Mouse (Mus musculus): ENCODE measurements at regions not wholly inside any gene's neighbourhood (a gene's known extent, or its start where the extent isn't known, plus 50 kb on each side); places are given as distances from the start of the nearest gene placed in this dataset.
A peak's percentile ranks its signal among the peaks of the same experiment; 100 is the strongest.

DNA sequence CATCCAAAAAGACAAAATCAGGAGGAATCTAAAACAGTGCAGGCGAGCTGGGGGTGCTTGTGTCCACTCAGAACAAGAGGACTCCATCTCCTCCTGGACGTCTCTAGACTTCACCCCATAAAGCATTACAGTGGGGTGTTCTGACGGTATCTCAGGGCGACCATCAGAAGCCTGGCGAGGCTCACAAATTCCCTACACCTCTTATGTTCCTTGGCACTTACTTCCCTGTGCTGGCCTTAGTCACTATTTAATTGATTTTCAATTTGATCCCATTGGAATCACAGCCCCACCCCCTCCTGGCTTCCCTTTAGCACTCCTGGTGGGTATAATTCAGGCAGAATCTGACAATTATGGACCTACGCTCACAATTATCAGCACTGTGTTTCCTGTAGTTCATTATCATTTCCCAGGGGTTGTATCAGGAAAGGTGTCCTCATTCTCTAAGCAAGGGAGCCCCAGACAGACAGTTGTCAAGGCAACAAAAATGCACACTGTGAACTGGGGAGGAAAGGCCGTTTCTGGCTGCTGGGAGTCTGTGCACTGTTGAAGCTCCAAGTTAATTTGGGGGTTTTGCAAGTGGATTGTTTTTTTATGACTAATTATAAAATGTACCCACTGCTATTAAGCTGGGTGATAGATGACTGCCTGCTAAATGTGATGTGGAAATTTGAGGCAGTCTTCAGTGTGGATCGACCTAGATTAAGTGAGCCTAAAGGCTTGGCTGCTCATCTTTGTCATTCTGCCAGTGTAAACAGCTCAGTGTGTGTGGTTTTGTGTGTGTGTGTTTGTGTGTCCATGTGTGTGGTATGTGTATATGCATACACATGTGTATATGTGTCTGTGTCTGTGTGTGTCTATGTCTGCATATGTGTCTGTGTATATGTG, 115.6 kb upstream of the Kcnj15 start:
- Histone ChIP-seq H3K4me2 (no peak overlapping the region), H3K36me3 (no peaks in the 10 kb centered on the region), H3K27me3 (no peaks in the 10 kb centered on the region), H3K9ac (no peak overlapping the region), H3K9me3 (no peaks in the 10 kb centered on the region), H3K4me1 (no peaks in the 10 kb centered on the region), H3K27ac (no peak overlapping the region), H3K4me3 (no peak overlapping the region)
- ATAC-seq (ENCODE audit: borderline replicate concordance, extremely low read depth, low FRiP score, low TSS enrichment) = no peak
- 64% methylated on average over 8 of the region's 8 CpGs for WGBS

DNA sequence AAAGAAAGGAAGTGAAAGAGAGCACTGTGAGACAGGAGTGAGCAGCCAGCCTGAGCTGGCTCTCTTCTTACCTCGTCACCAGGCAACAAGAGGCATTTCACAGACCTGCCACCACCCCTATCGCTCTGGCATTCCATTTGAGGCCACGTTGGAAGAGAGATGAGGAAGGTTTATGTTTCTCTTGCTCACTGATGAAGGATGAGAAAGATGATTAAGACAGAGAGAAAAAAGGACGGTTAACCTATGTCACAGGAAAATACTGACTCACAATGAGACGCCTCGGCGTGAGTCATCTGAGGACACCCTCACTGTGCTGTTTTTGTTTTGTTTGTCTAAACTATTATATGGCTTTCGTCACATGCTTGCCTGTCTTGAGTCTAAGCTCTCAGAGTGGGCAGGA, 106.9 kb upstream of the Kcnj15 start:
- 44% methylated on average over 8 of the region's 8 CpGs for WGBS
- Histone ChIP-seq H3K9ac (no peak overlapping the region), H3K27ac (no peak overlapping the region), H3K27me3 (no peaks in the 10 kb centered on the region), H3K4me1 (no peaks in the 10 kb centered on the region), H3K4me3 (no peak overlapping the region), H3K9me3 (no peaks in the 10 kb centered on the region), H3K4me2 (no peak overlapping the region), H3K36me3 (no peaks in the 10 kb centered on the region)
- no peak for ATAC-seq (ENCODE audit: borderline replicate concordance, extremely low read depth, low FRiP score, low TSS enrichment)

DNA sequence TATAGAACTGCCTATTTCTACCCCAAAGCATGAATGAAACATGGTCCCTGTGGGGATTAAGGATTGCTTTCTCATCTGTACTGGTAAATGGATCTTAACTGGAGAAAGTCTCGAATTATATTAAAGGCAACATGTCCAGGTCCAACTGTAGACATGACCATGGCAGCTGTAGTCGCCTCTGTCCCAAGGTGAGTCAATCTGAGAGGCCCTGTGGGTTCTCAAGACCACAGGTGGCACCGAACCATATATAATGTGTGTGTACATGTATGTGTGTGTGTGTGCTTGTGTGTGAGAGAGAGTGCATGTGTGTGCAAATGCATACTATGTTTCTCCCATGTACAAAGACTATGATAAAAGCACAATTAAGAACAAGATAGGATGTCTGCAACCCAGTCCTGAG, 105.9 kb upstream of the Kcnj15 start:
- H3K4me2 ChIP-seq = no peak overlapping the region
- no peaks in the 10 kb centered on the region for H3K9me3 ChIP-seq
- 75% methylated on average over 3 of the region's 3 CpGs for WGBS
- no peaks in the 10 kb centered on the region for H3K36me3 ChIP-seq
- no peak overlapping the region for H3K4me3 ChIP-seq
- H3K4me1 ChIP-seq = no peaks in the 10 kb centered on the region
- no peak overlapping the region for H3K9ac ChIP-seq
- ATAC-seq (ENCODE audit: borderline replicate concordance, extremely low read depth, low FRiP score, low TSS enrichment) = no peak
- no peak overlapping the region for H3K27ac ChIP-seq
- H3K27me3 ChIP-seq = no peaks in the 10 kb centered on the region

DNA sequence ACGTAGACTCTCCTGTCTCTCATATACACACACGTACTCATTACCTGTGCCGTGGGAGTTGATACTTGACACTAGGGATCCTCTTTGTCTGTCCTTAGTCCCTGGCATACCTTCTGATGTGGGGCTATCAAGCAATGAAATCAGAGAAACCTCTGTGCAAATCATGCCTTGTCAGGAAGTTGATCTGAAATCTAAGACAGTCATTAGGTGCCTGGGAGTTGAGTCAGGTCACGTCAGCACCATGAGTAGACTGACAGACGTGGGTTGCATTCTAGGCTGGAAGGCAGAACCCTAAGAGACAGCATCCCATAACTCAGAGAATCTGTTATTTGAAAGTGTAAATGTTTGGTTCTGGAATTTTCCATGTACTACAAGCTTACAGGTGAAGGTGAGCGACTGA, 105.4 kb upstream of the Kcnj15 start:
- no peaks in the 10 kb centered on the region for H3K9me3 ChIP-seq
- H3K36me3 ChIP-seq = no peaks in the 10 kb centered on the region
- no peak overlapping the region for H3K4me3 ChIP-seq
- no peak for ATAC-seq (ENCODE audit: borderline replicate concordance, extremely low read depth, low FRiP score, low TSS enrichment)
- no peak overlapping the region for H3K4me2 ChIP-seq
- no peaks in the 10 kb centered on the region for H3K4me1 ChIP-seq
- no peaks in the 10 kb centered on the region for H3K27me3 ChIP-seq
- no peak overlapping the region for H3K9ac ChIP-seq
- no peak overlapping the region for H3K27ac ChIP-seq
- 81% methylated on average over 6 of the region's 6 CpGs for WGBS

DNA sequence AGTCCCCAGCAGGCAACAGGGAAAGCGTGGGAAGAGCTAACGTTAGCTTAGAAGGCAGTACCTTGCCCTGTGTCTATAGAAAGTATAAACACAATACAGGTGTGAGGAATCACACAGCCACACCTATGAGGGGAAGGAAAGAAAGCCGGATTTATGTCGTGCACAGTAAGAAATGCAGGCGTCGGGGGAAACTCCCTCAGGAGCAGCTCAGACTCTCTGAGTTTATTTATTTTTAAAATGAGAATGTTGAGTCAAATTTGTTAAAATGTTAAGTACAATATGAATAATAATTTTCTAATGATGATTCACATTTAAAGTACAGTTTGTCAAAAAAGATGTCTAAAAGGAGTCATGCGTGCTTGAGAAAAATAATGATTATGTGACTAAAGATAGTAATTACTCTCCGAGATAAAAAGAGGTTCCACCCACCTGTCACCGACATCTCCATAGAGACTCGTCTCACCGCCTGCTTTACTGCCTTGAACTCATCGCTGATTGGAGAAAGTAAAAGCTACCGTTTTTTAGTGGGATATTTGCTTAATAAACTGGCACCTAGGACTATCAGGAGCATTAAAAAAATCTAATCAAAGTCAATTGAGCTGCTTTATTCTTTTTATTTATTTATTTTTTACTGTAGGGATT, 104.5 kb upstream of the Kcnj15 start:
- no peaks in the 10 kb centered on the region for H3K27me3 ChIP-seq
- 39% methylated on average over 13 of the region's 13 CpGs for WGBS
- H3K27ac ChIP-seq = no peak overlapping the region
- ATAC-seq (ENCODE audit: borderline replicate concordance, extremely low read depth, low FRiP score, low TSS enrichment) = no peak
- no peak overlapping the region for H3K4me2 ChIP-seq
- H3K4me1 ChIP-seq = no peaks in the 10 kb centered on the region
- no peak overlapping the region for H3K9ac ChIP-seq
- no peak overlapping the region for H3K4me3 ChIP-seq
- no peaks in the 10 kb centered on the region for H3K9me3 ChIP-seq
- H3K36me3 ChIP-seq = no peaks in the 10 kb centered on the region

DNA sequence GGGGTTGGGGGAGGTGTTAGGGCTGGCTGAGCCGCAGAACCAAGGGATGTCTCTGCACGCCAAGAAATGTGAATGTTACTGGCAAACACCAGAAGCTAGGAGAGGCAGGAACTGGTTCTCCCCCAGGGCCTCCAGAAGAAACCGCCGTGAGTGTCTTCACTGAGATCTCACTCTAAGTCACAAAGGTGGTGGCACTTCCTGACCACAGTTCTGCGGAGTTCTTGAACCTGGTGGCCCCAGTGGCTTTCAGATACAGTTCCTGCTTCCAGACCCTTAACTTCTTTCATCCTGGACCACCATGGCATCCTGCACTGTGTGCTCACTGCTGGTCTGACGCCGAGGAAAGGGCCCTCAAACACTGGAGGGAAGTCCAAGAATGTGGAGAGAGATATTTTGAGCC, 89.0 kb upstream of the Kcnj15 start:
- Histone ChIP-seq H3K27ac (no peak overlapping the region), H3K4me2 (no peak overlapping the region), H3K9ac (no peak overlapping the region), H3K4me3 (no peak overlapping the region), H3K36me3 (no peaks in the 10 kb centered on the region), H3K4me1 (no peaks in the 10 kb centered on the region), H3K27me3 (no peaks in the 10 kb centered on the region), H3K9me3 (no peaks in the 10 kb centered on the region)
- ATAC-seq (ENCODE audit: borderline replicate concordance, extremely low read depth, low FRiP score, low TSS enrichment) = peak; percentile 46; the same call in 1 of the 2 replicates
- WGBS = 48% methylated on average over 7 of the region's 7 CpGs

DNA sequence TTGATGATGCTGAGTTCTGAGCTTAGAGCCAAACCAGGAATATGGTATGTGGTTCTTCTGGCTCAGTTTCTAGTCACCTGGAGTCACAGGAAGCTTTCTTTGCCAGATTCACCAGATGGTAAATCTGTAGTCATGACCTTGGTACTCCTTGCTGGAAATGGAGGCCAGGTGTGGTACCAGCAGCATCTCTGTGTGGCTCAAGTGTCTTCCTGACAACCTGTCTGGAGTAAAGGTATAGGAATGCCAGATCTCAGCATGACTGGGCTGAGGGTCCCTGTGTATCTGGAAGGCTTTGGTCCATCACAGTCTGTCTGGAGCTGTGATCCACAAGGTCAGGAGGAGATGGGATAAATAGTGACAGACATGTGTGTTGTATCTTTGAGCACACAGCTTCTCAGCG, 88.0 kb upstream of the Kcnj15 start:
- no peak for ATAC-seq (ENCODE audit: borderline replicate concordance, extremely low read depth, low FRiP score, low TSS enrichment)
- no peaks in the 10 kb centered on the region for H3K4me1 ChIP-seq
- no peaks in the 10 kb centered on the region for H3K9me3 ChIP-seq
- H3K27me3 ChIP-seq = no peaks in the 10 kb centered on the region
- H3K9ac ChIP-seq = no peak overlapping the region
- no peak overlapping the region for H3K27ac ChIP-seq
- H3K4me2 ChIP-seq = no peak overlapping the region
- 91% methylated on average over 1 of the region's 1 CpGs for WGBS
- H3K4me3 ChIP-seq = no peak overlapping the region
- no peaks in the 10 kb centered on the region for H3K36me3 ChIP-seq

DNA sequence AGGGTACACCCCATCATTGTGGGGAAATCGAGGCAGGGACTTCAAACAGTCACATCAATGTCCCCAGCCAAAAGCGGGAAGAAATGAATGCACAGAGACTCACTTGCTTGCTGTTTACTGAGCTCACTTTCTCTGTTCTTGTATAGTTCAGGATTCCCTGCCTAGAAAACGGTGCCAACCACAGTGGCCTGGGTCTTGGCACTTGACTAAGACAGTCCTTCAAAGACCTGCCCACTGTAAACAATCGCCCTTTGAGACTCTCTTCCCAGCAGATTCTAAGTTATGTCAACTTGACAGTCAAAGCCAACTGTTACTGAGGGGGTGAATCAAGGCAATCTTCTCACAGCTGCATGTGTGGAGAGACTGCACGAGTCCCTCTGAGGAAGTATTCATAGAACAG, 76.8 kb upstream of the Kcnj15 start:
- Histone ChIP-seq H3K36me3 (no peaks in the 10 kb centered on the region), H3K4me1 (no peaks in the 10 kb centered on the region), H3K9ac (no peak overlapping the region), H3K27me3 (no peaks in the 10 kb centered on the region), H3K9me3 (no peaks in the 10 kb centered on the region), H3K4me3 (no peak overlapping the region), H3K27ac (no peak overlapping the region), H3K4me2 (no peak overlapping the region)
- ATAC-seq (ENCODE audit: borderline replicate concordance, extremely low read depth, low FRiP score, low TSS enrichment) = no peak
- 68% methylated on average over 5 of the region's 5 CpGs for WGBS

DNA sequence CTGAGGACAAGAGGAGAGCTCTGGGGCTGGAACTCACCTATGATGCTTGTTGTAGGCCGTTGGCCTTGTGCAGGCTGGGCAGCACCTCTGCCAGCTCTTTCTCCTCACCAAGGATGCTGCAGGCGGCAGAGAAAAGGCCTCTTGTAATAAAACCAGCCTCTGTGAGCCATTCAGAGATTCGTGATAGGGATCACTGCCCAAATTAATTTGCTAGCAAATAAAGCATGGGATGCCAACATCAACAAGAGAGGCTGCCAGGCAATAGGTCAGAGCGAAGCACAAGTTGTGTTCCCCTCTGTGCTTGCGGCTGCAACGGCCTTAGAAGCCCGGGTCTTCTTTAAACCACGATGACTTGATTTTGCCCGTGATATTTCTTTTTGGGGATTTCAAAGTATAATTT, 72.0 kb upstream of the Kcnj15 start:
- no peak overlapping the region for H3K4me3 ChIP-seq
- ATAC-seq (ENCODE audit: borderline replicate concordance, extremely low read depth, low FRiP score, low TSS enrichment) = no peak
- no peak overlapping the region for H3K4me2 ChIP-seq
- no peaks in the 10 kb centered on the region for H3K4me1 ChIP-seq
- 85% methylated on average over 9 of the region's 9 CpGs for WGBS
- no peaks in the 10 kb centered on the region for H3K9me3 ChIP-seq
- no peak overlapping the region for H3K9ac ChIP-seq
- no peaks in the 10 kb centered on the region for H3K27me3 ChIP-seq
- H3K36me3 ChIP-seq = no peaks in the 10 kb centered on the region
- H3K27ac ChIP-seq = no peak overlapping the region

DNA sequence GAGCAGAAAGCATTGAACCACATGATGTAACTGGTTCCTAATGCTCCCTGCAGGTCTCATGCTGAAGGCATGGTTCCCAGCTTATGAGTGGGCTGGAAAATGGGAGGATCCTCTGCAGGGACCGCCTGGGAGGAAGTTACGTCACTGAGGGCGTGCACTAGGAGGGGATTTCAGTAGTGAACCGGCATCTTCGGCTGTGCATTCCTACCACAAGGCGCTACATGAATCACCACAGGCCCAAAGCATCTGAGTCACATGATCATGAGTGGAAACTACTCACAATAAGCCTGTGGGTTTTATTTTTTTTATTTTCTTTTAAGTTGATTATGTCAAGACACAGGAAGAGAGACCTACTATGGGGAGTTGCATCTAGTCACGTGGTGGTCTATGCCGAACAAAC, 68.2 kb upstream of the Kcnj15 start:
- Histone ChIP-seq H3K27me3 (no peaks in the 10 kb centered on the region), H3K4me1 (no peaks in the 10 kb centered on the region), H3K9me3 (no peaks in the 10 kb centered on the region), H3K4me3 (no peak overlapping the region), H3K36me3 (no peaks in the 10 kb centered on the region), H3K9ac (no peak overlapping the region), H3K4me2 (no peak overlapping the region), H3K27ac (no peak overlapping the region)
- WGBS = 77% methylated on average over 8 of the region's 8 CpGs
- ATAC-seq (ENCODE audit: borderline replicate concordance, extremely low read depth, low FRiP score, low TSS enrichment) = no peak

DNA sequence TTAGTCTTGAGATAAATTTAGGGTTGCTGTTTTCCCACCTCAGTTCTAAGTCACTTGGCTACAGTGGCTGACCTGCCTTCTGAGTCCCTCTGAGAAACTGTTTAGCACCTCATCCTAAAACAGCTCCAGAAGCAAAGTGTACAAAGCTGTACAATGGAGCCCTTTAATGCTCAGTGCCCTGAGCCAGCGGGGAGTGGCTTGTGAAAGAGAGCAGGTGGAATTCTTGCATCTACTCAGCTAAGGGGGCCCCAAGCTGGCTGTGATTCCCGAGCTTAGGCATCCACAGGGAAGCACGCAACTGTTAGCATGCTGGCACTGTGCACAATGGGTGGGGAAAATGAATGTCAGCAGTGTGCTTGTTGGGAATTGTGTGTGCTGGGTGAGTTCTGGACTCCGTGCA, 63.2 kb upstream of the Kcnj15 start:
- 0 out of 2 replicates have a peak, but pooled peaks cover 4% of the 10 kb centered on the region for H3K27me3 ChIP-seq
- ATAC-seq (ENCODE audit: borderline replicate concordance, extremely low read depth, low FRiP score, low TSS enrichment) = no peak
- H3K27ac ChIP-seq = no peak overlapping the region
- H3K36me3 ChIP-seq = no peaks in the 10 kb centered on the region
- no peaks in the 10 kb centered on the region for H3K9me3 ChIP-seq
- no peaks in the 10 kb centered on the region for H3K4me1 ChIP-seq
- 63% methylated on average over 4 of the region's 4 CpGs for WGBS
- no peak overlapping the region for H3K4me2 ChIP-seq
- H3K4me3 ChIP-seq = no peak overlapping the region
- H3K9ac ChIP-seq = no peak overlapping the region

DNA sequence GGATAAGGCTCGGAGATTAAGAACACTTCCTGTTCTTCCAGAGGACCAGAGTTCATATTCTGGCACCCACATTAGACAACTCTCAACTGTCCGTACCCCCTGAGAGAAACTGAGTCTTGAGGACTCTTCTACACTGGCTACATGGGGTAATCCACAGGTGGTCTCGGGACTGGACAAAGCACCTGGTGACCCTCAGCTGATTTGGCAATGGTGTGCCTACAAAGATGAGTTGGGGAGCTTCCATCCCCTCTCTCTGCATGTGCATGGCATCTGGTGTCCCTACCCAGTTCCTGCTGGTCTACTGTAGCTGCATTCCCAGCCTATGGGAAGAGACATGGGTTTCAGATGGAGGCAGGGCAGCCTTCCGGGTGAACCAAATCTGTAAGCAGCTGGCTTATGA, 61.2 kb upstream of the Kcnj15 start:
- no peaks in the 10 kb centered on the region for H3K9me3 ChIP-seq
- H3K4me3 ChIP-seq = no peak overlapping the region
- WGBS = 73% methylated on average over 4 of the region's 4 CpGs
- H3K27ac ChIP-seq = no peak overlapping the region
- ATAC-seq (ENCODE audit: borderline replicate concordance, extremely low read depth, low FRiP score, low TSS enrichment) = no peak
- no peak overlapping the region for H3K4me2 ChIP-seq
- no peaks in the 10 kb centered on the region for H3K4me1 ChIP-seq
- no peak overlapping the region for H3K9ac ChIP-seq
- H3K36me3 ChIP-seq = no peaks in the 10 kb centered on the region
- H3K27me3 ChIP-seq = 0 out of 2 replicates have a peak, but pooled peaks cover 4% of the 10 kb centered on the region

All from lung, embryonic 15.5 days (tissue).